Mouse (Mus musculus) retina, postnatal 1 day (tissue): ENCODE measurements around the gene Btn2a2.
A peak's percentile ranks its signal among the peaks of the same experiment; 100 is the strongest.

Experiments
- DNase-seq: peaks from one replicate; pipeline ENCODE4 v3.0.0-alpha.2; 2012

Gene Btn2a2

GRCm38 (mm10) chr13:23491990-23492389 lies 3.3 kb upstream of the Btn2a2 start:
- no peak for DNase-seq

GRCm38 (mm10) chr13:23491263-23491662 lies 2.6 kb upstream of the Btn2a2 start:
- DNase-seq = no peak

- DNase-seq = peak; percentile 47
These were observed 2.2 kb upstream of the Btn2a2 start for GRCm38 (mm10) chr13:23490863-23491262.

GRCm38 (mm10) chr13:23485271-23485670 lies 3.4 kb downstream of the Btn2a2 start:
- DNase-seq = no peak

GRCm38 (mm10) chr13:23483153-23483552 lies 5.5 kb downstream of the Btn2a2 start:
- DNase-seq = no peak

GRCm38 (mm10) chr13:23475658-23476057 lies 13.0 kb downstream of the Btn2a2 start:
- DNase-seq = peak; percentile 75

- peak; percentile 86 for DNase-seq
These were observed 21.7 kb downstream of the Btn2a2 start for GRCm38 (mm10) chr13:23466911-23467310.

- no peak for DNase-seq
These were observed 22.4 kb downstream of the Btn2a2 start for GRCm38 (mm10) chr13:23466306-23466705.

- DNase-seq = peak; percentile 44
These were observed 23.0 kb downstream of the Btn2a2 start, which contains the start of gene Btn1a1 for GRCm38 (mm10) chr13:23465600-23466109. Gene Btn1a1, minus strand, starts transcription at chr13:23465901.

- peak; percentile 50 for DNase-seq
These were observed 23.8 kb downstream of the Btn2a2 start for GRCm38 (mm10) chr13:23464841-23465366.

- peak; percentile 69 for DNase-seq
These were observed 24.4 kb downstream of the Btn2a2 start for GRCm38 (mm10) chr13:23464224-23464637.

- DNase-seq = peak; percentile 88
These were observed 25.1 kb downstream of the Btn2a2 start for GRCm38 (mm10) chr13:23463381-23464223.

GRCm38 (mm10) chr13:23462669-23463068 lies 26.0 kb downstream of the Btn2a2 start:
- no peak for DNase-seq

GRCm38 (mm10) chr13:23462063-23462462 lies 26.6 kb downstream of the Btn2a2 start:
- no peak for DNase-seq

GRCm38 (mm10) chr13:23459264-23459846 lies 29.3 kb downstream of the Btn2a2 start:
- no peak for DNase-seq

- no peak for DNase-seq
These were observed 34.7 kb downstream of the Btn2a2 start for GRCm38 (mm10) chr13:23453926-23454325.

GRCm38 (mm10) chr13:23453362-23453862 lies 35.2 kb downstream of the Btn2a2 start:
- peak; percentile 88 for DNase-seq

GRCm38 (mm10) chr13:23450398-23450797 lies 38.3 kb downstream of the Btn2a2 start:
- DNase-seq = peak; percentile 92

GRCm38 (mm10) chr13:23449235-23450095 lies 39.2 kb downstream of the Btn2a2 start:
- DNase-seq = peak; percentile 89

- no peak for DNase-seq
These were observed 39.9 kb downstream of the Btn2a2 start for GRCm38 (mm10) chr13:23448758-23449157.

GRCm38 (mm10) chr13:23446498-23446952 lies 42.1 kb downstream of the Btn2a2 start:
- peak; percentile 92 for DNase-seq
